Mouse (Mus musculus): ENCODE data around the gene Adam30.

The Adam30 gene

DNA sequence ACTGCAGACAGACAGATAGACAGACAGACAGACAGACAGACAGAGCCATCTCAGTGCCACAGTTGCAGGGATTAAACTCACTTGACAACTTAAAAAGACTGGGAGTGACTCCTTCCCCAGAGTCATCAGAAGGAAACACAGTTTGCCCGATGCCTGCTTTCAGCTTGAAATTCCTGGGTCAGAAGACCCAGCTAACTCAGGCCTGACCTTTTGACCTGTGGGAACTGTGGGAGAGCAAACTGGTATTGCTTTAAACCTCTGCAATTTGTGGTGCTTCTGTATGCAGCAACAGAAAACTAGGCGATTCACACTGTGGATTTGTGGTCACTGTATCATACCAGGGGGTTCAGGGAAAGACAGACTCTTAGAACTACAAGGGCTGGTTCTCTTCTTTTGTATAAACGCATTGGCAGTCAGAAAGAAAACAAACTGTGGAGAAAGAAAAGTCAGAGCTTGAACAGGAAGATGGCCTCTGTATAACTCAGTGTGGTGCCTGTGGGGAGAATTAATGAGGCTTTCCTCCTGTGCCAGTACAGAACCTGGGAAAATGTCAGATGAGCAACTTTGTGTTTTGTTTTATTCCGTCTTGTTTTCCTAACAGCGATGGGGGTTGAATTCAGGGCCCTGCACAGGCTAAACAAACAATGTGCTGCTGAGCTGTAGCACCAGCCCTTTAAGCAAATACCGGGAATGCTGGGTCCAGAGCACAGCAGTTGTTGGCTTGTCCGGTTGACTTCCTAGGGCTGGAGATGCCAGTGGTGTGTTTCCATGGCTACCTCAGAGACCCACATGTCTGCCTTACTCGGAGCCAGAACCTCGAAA is 37.5 kb downstream of the Adam30 start:
- peak; percentile 3 for DNase-seq

DNA sequence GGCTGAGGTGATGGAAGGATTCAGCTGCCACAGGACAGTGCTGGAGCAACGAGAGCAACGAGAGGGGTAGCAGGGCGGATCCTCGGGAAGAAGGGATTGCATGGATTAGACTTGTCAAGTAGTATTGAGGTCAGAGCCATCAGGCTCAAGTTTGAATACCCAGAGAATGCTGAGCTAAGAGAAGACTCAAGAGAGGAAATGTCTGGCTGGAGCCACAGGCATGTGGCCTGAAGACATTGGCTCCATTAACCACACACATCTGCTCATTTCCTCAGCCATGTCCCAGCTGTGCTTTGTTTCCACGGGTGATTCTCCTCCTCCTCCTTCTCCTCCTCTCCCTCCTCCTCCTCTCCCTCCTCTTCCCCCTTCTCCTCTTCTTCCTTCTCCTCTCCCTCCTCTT is 39.3 kb downstream of the Adam30 start:
- no peak for DNase-seq

DNA sequence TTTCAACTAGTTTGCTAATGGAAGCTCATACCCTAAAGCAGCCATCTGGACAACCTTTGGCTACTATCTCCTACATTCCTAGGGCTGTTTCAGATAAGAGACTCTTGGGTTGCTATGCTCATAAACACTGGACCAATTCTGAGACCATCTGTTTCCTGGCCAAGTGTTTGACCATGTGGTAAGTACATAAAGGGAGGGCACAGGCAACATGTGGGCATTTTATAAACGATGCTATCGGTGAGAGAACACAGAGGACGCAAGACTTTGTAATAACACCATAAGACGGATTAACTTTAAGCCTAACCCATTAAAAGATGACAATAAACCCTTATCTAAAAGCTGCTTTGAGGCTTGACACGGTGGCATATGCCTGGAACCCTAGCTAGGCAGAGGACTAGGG is 42.9 kb downstream of the Adam30 start:
- no peak for DNase-seq

DNA sequence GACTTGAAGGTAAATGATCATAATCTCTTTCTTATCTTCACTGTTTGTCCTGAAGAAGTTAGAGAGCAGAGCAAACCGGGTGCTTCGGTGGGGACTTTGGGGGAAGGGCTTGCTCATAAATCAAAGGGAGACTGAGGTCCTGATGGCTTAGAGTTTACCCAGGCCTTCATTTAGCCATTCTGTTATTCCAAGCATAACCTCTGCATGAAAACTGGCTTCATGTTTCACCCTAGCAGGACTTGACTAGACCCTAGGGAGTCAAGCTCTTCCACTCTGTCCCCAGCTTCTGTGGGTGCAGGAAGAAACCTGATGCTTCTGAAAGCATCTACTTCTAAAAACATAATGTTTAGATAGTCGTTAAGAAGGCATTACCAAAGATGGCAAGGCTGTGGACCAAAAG is 46.5 kb downstream of the Adam30 start:
- DNase-seq, result no peak

DNA sequence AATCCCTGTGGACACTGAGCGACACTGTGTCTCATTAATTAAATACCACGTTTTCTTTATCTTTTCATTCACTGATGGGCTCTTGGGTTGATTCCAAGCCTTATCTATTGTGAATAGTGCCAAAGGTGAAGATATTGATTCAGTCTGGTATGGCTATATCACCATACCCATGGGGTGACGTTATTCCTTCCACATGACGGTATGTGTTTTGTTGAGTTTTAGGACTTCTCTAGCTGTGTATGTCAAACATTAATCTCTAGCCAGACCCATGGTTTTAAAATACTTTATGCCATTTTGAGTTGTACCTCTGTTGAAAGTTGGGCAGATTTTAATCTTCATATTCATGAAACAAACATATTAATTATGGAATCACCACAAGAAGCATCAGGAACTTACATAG is 48.7 kb downstream of the Adam30 start:
- DNase-seq, result no peak

DNA sequence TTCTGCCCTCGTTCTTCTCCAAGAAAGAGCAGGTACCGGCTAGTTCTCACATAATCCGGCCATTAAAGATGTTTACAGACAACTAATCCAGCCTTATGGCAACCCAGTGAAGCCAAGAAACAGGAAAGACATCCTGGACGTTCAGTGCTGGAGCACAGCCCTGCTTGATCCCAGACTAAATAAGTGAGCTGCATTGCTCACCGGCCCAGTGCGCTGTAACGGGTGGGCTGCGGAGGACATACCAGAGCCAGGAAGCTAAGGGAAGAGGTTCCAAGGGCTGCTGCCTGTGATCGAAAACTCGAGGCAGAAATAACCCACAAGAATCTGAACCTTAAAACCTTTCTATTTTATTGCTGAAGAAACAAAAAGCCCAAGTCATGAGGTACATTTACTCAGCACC is 50.4 kb downstream of the Adam30 start:
- no peak for DNase-seq

DNA sequence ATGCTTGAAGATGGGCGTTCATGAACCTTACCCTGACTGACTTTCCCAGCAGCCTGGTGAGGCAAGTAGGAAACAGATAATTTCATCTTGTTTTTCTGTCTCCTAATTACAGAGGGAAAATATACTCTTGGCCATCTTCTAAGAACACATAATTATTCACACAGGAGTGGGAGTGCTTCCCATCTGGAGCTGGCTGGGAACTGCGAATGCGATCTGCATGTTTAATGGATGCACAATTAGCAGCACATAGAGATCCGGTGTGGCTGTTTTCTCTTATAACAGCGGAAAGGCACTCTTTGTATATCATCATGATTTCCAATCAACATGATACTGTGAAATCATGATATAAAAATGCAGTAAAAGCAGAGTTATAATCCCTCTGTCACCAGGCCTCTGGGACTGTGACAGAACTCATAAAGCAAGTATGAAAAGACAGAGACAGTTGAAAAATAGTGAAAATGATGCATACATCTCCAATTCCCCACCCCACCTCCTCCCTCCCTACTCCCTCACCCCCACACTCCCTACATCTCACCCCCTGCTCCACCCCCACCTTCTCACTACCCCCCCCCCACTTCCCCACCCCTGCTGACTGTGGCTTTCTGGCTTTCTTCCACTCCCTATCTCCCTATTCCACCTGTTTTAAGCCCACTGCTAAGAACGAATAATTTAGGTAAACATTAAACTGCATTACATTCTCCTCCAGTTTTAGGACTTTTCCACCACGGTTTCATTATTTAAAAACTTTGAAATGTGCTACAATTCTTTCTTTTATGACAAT is 51.1 kb downstream of the Adam30 start:
- no peak for DNase-seq

Measured in cerebellum, adult 8-10 months (tissue).